Mouse (Mus musculus): ENCODE data around the gene Slc2a9.
"Not testable (repeated sequence)": the region's sequence is repeated elsewhere in the genome, so short reads cannot be mapped to it uniquely, and the experiment has no call there.

Gene Slc2a9

DNA sequence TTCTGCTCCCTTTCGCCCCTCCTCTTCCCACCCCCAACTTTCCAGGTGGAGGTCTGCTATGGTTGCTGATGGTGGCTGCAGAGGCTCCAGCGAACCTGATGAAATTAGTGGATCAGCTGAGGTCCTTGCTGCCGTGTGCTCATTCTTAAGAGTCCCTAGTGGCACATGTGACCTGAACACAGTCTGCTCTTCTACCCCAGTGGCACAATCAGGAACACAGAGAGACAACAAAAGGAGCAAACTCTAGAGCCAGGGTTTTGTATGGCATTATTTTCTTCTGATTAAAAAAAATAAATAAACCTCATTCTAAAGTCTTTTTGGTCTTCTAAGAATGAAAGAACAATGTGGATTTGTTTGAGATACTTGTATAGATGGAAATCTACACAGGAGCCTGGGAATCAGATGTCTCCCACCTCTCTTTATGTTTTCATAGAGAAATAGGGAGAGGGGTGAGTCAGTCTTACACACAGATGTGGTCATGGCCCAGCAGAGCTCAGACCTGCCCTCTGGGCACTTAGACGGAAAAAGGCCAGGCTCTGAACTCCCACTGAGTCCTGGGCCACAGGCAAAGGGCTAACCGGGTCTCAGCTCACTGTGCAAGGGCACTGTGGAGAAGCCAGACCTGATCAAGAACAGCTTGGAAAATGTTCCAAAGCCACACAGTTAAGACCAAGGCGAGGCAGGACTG lies 1.9 kb upstream of the Slc2a9 start:
- DNase-seq (ENCODE audit: extremely low spot score, low read depth, low spot score) = no peak

DNA sequence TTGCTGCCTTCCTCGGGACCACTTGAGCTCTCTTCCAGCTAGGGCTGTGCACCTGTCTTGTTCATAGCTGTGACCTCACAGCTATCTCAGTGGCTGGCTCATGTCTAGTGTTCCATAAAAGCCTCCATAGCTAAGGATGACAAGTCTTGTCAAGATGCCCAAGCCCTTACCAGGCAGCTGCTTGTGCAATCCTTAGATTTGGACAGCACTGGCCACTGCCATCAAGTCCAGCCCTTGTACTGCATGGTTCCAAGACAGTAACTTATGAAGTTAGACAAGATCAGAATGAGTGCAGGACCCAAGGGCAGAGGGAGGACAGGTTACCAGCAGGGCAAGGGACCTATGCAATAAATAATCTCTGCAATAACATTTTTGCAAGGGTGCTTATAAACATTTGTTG lies 1.2 kb upstream of the Slc2a9 start:
- no peak for DNase-seq (ENCODE audit: extremely low spot score, low read depth, low spot score)

DNA sequence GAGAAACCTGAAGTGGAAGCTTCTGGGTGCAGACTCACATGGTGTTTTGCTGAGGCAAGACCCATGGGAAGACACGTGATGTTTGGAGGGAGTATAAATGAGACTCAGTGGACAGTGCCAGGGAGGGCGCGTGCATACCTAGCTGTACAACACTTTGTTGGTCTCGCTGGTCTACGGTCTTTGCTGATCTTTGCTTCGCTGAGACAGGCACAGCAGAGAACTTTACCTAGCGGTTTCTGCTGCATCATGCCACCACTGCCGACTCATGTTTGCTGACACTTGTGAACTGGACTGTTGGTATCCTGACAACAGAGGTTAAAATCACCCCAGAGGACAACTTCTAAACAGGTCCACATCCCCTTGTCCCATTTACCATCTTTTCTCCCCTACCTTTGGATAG lies 2.9 kb downstream of the Slc2a9 start:
- no peak for DNase-seq (ENCODE audit: extremely low spot score, low read depth, low spot score)

DNA sequence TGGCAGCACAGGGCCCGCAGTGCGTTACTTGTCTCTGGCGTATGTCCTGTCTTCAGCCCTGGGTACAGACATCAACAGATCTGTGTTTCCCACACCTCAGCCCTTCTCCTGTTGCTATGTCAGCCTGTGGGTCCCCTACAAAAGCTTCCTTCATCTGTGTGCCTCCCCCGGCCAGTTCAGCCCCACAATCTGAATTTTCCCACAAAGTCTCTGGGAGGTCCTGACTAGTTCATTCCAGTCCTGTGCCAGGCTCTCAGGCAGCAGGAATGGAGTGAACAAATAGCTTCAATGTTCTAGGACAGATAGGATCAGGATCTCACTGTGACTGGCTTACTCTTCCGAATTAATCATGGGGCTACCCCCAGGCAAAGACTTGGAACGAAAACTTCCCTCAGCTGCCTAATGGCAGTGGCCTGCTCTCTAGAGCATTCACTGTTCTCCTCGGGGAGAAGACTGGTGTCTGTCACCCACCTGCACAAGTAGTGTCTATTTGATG lies 3.6 kb downstream of the Slc2a9 start:
- DNase-seq (ENCODE audit: extremely low spot score, low read depth, low spot score) = no peak

DNA sequence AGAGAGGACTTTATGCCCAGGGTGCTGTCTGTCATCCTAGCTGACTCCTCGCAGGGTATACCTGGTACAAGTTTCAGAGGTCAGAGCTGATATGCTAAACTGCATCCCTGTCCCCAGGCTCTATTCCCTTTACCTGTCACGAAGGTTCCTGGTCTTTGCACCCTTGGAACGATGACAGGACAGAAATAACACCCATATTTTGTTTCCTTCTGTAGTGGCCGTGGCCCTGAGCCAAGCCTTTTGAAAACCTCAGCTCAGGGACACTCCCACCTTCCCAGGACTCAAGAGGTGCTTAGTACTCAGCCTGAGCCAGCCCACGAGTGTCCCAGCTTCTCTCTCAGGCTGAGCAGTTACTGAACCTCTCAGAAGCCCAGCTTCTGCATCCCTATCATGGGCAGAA lies 4.5 kb downstream of the Slc2a9 start:
- no peak for DNase-seq (ENCODE audit: extremely low spot score, low read depth, low spot score)

DNA sequence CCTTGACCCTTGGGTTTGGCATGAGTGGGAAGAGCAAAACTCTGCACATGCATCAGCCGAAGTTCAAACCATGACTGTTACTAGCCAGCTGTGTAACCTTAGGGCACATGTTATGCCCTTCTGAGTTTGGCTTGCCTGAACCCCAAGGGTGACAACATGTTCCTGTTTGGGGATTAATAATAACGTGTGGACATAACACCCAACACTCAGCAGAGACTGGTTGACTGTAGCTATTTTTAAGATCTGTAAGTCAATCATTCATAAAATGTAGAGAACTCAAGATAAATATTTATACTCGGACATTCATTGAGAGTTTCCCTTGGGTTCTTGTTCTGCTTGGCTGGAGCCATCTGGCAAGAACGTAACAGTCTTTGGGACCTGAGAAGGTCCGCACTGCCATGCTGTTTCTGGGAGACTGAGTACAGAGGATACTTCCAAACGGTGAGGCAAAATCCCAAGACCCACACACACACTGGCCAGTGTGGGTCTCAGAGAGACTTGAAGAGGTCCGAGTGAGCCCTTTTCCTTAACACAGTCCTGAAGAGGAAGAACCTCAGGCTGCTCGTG lies 6.4 kb downstream of the Slc2a9 start:
- DNase-seq (ENCODE audit: extremely low spot score, low read depth, low spot score) = no peak

DNA sequence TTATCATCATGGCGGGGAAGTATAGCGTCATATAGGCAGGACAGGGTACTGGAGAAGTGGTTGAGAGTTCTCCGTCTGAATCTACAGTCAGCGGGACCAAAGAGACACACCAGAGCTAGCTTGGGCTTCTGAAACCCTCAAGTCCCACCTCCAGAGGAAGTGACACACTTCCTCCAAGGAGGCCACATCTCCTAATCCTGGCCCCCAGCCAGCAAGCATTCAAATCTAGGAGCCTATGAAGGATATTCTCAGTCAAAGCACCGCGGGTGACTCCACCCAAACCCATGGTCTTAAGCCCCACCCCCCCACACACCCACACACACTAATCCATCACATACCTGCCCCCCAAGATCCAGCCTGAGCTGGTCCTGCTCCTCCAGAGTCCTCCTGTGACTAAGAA lies 9.1 kb downstream of the Slc2a9 start:
- no peak for DNase-seq (ENCODE audit: extremely low spot score, low read depth, low spot score)

DNA sequence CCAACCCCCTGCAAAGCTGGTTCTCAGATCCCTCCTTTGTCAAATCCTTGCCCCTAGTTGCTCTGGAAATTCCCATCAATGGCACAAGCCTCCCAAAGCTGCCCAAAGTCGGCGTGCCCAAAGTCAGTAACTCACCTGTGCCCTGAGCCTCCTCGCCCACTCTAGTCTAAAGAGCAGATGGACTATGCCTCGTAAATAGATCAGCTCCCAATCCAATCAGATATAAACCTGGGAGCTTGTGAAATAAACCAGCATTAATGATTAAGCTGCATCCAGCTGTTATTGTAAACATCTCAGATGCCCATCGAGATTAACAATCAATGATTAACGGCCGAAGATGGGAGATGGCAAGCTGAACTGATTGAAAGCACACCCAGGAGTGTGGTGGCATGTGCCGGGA lies 11.2 kb downstream of the Slc2a9 start:
- DNase-seq (ENCODE audit: extremely low spot score, low read depth, low spot score) = no peak

DNA sequence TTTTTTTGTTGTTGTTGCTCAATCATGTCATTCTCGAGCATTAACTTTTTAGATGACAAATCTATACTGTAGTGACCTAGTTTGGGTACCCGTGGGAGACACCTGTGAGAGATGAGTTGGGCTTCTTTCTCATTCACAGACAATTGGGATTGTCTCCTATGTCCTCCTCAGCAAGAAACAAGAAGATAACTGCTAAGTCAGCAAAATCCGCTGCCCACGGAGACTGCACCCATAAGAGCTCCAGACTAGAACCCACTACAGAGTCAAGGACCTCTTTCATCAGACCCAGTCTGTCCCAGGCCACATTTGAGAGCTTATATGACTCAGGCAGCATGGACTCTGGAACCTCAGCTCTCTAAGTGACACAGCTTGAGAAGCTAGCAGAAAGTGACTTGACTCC lies 13.2 kb downstream of the Slc2a9 start:
- DNase-seq (ENCODE audit: extremely low spot score, low read depth, low spot score) = no peak

DNA sequence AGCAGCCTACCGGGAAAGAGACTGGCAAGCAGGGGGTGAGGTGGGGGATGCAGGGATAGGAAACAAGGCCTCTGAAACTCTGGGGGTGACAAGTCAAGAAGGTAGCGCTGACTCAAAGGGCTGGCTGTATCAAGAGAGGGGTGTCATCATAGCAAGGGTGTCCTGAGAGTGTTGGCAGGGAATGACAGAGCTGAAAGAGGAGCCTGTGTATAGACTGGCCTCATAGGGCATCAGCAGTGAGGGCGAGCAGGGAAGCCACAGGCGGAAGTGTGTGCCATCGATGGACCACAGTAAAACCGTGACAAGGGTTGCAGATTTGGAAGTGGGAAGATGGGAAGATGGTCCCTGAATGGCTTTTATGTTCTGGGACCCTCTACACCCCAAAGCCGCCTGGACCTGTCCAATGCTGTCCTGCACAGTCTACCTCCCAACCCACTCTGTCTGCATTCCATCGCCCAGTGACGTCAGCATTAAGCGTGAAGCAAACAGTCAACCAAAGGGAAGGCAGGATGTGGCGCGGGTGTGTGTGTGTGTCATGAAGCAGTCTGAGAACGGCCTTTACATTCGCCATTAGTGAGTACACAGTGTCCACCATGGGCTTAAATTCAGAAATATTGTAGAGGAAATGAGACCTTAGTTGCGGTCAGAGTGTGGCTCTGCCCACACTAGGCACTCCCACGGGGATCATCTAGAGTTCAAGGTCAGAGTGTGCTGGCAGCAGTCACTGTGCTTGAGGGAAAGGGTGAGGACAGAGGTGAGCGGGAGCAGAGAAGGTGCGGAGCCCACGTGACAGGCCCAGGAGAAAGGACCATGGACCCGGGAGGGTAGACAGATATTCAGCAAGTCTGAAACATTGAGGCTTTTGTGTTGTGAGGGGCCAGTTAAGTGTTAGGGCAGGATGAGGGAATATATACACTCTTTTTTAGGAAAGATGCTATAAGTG lies 14.0 kb downstream of the Slc2a9 start:
- DNase-seq (ENCODE audit: extremely low spot score, low read depth, low spot score) = no peak

DNA sequence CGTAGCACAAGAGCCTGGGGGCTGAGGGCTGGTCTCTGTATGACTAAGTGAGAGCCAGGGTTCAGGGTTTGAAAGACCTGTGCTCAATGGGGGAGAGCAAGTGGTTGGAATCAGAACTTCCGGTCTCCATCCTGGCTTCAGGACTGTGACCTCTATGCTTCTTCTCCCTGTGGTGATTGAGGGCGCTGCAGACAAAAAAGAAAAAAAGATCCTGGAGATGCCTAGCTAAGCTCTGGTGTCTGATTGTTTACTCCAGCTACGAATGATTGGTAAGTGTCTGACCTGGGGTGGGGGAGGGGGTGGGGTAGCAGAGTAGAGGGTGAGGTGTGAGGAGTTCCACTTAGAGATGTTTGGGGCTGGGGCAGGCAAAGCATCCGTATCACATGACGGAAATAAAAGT lies 14.9 kb downstream of the Slc2a9 start:
- DNase-seq (ENCODE audit: extremely low spot score, low read depth, low spot score) = no peak

DNA sequence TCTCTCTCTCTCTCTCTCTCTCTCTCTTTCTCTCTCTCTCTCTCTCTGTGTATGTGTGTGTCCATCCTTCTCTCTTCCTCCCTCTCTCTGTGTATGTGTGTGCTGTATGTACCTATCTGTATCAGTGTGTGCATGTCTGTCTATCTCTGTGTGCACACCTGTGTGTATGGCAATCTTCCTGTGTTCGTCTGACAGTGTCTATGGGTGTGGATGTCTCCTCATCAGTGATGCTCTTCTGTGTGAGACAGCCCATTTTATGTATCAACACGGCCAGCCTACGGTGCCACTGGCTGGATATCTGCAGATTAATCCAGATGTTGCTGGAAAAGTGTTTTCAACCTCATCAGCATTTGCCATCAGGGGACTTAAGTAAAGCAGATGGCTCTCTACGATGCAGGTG lies 15.7 kb downstream of the Slc2a9 start:
- no peak for DNase-seq (ENCODE audit: extremely low spot score, low read depth, low spot score)

DNA sequence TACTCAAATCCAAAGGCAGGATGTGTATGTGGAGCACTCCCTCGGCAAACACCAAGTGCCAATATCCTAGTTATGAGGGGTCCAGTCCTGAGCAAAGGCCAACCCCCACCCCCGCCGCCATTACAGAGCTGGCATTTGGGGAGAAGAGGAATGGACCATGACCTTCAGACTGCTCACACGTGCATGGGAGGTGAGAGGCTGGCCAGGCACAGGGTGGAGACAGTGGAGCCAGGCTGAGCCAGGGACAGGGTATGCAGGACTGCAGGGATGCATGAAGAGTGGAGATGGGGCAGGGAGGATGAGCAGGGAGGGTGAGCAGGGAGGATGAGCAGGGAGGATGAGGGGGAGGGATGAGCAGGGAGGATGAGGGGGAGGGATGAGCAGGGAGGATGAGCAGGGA lies 17.0 kb downstream of the Slc2a9 start:
- no peak for DNase-seq (ENCODE audit: extremely low spot score, low read depth, low spot score)

DNA sequence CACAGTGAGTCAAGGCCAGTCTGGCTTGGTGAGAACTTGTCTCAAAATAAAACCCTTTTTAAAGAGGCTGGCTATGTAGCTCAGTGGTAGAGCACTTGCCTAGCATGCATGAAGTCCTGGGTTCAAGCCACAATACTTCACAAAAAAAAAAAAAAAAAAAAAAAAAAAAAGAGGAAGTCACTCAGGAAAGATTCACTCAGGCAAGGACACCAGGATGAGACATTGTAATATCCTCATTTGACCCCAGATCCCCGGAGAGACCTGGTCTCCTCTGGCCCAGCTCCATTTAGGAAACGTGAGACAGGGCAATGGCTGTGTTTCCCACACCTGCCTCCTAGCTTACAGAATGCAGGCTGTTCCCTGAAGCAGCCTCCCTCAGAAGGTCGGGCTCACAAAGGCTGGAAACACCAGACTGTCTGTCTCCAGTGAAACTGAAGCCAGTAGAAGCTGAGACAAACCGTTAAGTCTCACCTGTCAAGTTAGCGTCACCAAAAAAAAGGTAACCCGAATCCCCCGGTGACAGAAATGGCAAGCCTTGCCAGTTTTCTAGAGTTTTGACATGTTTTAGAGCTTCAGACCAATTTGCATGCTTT lies 19.3 kb downstream of the Slc2a9 start:
- no peak for DNase-seq (ENCODE audit: extremely low spot score, low read depth, low spot score)

DNA sequence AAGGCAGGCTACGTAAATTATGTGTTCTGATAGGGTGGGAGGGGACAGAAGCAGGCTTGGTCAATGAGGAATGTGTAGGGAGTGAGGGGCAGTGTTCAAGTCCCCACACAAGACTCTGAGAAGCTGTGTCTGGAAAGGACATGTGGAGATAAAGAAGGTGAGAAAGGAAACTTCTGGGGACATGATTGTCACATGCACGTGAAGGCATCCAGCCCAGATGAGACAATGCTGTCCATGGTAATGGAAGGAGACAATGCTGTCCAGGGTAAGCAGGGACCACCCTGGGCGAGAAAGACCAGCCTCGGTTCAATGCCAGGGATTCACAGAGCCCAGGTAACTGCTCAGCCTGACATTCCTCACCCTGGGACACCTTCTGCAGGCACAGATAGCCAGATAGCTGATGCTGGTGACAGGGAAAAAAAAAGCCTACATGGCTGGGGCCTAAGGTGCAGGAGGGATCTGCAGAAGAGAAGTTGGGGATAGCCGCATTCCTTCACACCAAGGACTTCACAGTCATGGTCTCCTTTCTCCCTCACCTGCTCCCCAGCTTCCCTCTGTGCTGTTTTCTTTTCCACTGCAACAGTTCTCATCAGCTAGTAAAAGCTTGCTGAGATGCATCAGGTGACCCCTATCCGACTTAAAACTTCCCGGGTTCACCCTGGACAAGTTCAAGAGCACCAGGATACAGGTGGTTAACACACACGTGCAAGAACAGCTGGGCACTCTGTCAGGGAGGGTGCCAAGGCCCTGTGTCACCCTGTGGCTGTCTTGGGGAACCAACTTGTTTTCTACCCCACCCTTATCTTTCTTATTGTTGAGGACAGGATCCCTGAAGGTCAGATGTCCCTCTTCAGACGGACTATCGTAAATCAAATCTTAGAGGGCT lies 21.9 kb downstream of the Slc2a9 start:
- DNase-seq (ENCODE audit: extremely low spot score, low read depth, low spot score) = no peak

DNA sequence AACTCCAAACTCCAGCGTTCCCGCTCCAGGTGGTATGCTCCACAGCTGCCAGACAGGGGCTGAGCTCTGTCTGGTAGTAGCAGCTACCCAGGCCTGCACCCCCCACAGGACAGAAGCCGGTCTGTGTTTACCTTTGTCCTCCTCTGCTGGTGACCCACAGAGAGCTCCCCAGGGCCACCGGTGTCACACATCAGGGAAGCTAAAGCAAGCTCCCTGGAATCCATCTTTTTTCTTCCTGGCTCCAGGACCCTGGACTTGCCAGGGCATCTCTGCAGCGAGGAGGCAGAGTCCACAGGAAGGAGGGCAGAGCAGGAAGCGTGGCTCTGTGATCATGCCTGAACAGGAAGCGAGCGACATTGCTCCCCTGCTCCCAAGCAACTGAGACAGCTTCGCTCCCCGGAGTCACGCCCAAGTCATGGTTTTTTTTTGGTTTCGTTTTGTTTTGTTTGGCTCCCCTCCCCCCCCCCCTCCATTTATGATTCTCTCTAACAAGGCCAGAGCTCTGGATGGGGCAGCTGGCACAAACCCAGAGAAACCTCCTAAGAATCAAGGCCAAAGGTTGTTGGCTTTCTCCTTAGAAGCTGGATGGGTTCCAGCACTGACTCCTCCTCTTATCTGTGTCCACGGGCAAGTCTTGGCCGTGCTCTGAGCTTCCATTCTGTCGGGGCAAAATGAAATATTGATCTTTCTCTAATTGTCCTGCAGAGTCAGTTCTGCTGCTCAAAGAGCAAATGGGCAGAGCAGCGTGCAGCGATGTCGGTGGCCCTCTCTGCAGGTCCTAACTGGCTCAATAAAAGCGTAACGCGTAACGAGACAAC lies 22.8 kb downstream of the Slc2a9 start:
- no peak for DNase-seq (ENCODE audit: extremely low spot score, low read depth, low spot score)

DNA sequence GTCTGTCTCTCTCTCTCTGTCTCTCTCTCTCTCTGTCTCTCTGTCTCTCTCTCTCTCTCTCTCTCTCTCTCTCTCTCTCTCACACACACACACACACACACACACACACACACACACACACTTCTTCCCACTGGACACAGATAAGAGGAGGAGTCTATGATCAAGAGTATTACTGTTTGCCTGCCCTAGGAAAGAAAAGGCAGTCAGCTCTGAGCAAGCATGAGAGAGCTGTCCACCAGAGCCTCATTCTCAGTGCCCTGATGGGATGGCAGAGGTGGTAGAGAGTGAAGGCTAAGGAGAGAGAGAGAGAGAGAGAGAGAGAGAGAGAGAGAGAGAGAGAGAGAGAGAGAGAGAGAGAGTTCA lies 23.4 kb downstream of the Slc2a9 start:
- DNase-seq (ENCODE audit: extremely low spot score, low read depth, low spot score) = not testable (repeated sequence)

DNA sequence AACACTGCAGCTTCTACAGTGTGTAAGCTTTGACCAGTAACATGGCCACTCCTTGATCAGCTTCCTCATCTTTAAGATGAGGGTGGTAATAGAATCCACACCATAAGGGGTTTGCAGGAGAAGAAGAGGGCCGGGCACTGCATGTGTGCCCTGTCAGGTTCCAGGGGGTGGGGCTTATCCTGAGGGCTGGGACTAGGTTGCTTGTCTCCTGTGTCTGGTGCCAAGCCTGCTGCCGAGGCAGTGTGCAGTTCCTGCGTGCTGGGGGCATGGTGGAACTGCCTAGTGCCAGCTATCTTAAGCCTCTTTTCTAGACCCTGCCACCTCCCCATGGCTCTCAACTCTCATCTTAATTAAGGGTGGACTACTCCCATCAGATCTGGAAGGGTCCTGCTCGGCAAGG lies 23.9 kb downstream of the Slc2a9 start:
- no peak for DNase-seq (ENCODE audit: extremely low spot score, low read depth, low spot score)

DNA sequence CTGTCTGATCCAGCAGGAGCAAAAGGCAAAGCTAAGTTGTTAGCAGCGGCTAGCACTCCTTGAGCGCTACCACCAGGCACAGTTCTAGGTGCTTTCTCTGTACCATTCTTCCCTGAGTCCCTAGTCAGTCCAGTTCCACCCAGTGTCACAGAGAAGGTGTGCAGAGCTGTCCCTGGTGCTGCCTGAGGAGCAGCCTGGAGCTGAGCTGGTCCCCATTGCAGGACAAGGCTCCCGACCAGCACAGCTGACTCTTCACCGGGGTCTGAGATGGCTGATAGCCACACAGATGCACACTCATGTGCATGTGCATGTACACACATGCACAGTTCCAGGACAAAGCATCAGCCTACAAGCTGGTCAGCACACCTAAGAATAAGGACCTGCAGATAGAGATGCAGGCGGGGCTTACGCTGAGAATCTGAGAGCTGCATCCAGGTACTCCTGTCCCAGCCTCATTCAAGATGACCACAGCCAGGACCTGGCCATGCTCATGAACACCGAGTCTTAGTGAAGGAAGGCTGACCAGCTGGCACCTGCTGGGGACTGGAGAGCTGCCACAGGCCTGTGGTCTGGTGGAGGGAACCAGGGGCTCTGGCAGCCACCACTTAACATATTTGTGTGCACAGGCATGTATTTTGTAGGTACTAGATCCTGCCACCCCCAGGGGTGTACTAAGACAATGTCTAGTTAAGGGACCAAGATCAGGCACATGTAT lies 25.1 kb downstream of the Slc2a9 start:
- DNase-seq (ENCODE audit: extremely low spot score, low read depth, low spot score) = no peak
